Mouse (Mus musculus) embryonic facial prominence, embryonic 15.5 days (tissue): Measurements from ENCODE around the gene Fyttd1. TPM values are rescaled to one million over a fixed set of nuclear protein-coding genes. Genes with fewer than 3 reads are reported as not detected.

Experiments
- ATAC-seq: fragments of 200-750 bp; cut with Nextera tagmentation; 2 replicates; pipeline ENCODE4 v1.8.0; 2017; ENCODE audit warnings: low read depth, moderate TSS enrichment; ENCODE audit not compliant: insufficient number of reproducible peaks, low FRiP score, low TSS enrichment
- H3K27ac ChIP-seq: fragments of 300-500 bp; sonication (generic); replicated peaks from 2 replicates; pipeline ENCODE4 v1.5.1; 2015; ENCODE audit warnings: mild to moderate bottlenecking, inconsistent platforms
- H3K27me3 ChIP-seq: fragments of 300-500 bp; sonication (generic); 2 replicates; pipeline ENCODE4 v1.6.1; 2015; ENCODE audit warnings: inconsistent platforms
- H3K36me3 ChIP-seq: fragments of 300-500 bp; sonication (generic); 2 replicates; pipeline ENCODE4 v1.6.1; 2015; ENCODE audit warnings: mild to moderate bottlenecking, inconsistent platforms
- H3K4me1 ChIP-seq: fragments of 300-500 bp; sonication (generic); 2 replicates; pipeline ENCODE4 v1.6.1; 2015; ENCODE audit warnings: inconsistent platforms
- H3K4me2 ChIP-seq: fragments of 300-500 bp; sonication (generic); replicated peaks from 2 replicates; pipeline ENCODE4 v1.6.1; 2015; ENCODE audit warnings: mild to moderate bottlenecking, inconsistent platforms
- H3K4me3 ChIP-seq: fragments of 300-500 bp; sonication (generic); replicated peaks from 2 replicates; pipeline ENCODE4 v1.5.1; 2015; ENCODE audit warnings: mild to moderate bottlenecking, inconsistent platforms
- H3K9ac ChIP-seq: fragments of 300-500 bp; sonication (generic); 2 replicates; pipeline ENCODE4 v1.6.1; 2015; ENCODE audit warnings: inconsistent platforms
- H3K9me3 ChIP-seq: fragments of 300-500 bp; sonication (generic); replicated peaks from 2 replicates; pipeline ENCODE4 v1.6.1; 2016; ENCODE audit warnings: inconsistent platforms
- WGBS: fragments of 180-500 bp; shearing (Covaris S2); methylation state at CpG from one replicate; pipeline ENCODE4 v1.1.7; 2015; 5-methylcytosine and 5-hydroxymethylcytosine counted together
- polyA plus RNA-seq: library from polyadenylated mRNA; unstranded; fragments of >200 nt; fragmentation: Nextera tagmentation; extraction: Ambion mirVana; gene quantifications from 2 replicates; pipeline ENCODE4 v1.2.1, GENCODE M21; 2015

Gene Fyttd1
- polyA plus RNA-seq, 1 experiment from 2014 or later: 90.0 TPM

GRCm38 (mm10) chr16:32948656-32949055, 71.4 kb downstream of the Fyttd1 start:
- peaks cover 12% of the 10 kb centered on the region for H3K4me1 ChIP-seq
- H3K27ac ChIP-seq: no peak overlapping the region
- no peak overlapping the region for H3K4me3 ChIP-seq
- no peaks in the 10 kb centered on the region for H3K27me3 ChIP-seq
- WGBS: 81% methylated on average over 5 of the region's 5 CpGs
- H3K9ac ChIP-seq: no peak overlapping the region
- H3K4me2 ChIP-seq: no peak overlapping the region
- no peak for ATAC-seq
- no peaks in the 10 kb centered on the region for H3K9me3 ChIP-seq
- H3K36me3 ChIP-seq: peaks cover 7% of the 10 kb centered on the region; the same call in 1 of the 2 replicates

DNA sequence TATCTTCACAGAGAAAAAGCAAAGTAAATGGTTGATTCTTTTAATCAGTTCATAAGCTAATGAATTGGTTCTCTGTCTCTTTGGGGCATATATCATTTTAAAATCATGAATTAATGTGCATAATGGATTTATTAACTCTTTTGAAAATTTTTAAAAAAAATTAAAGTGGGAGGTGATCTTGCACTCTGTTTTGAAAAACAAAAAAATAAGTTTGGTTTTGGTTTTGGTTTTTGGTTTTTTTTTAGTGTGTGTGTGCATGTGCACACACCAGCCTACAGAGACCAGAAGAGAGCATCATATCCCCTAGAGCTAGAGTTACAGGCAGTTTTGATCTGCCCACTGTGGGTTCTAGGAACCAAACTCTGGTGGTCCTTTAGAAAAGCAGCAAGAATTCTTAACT, 72.0 kb downstream of the Fyttd1 start:
- Histone ChIP-seq H3K9ac (no peak overlapping the region), H3K4me3 (no peak overlapping the region), H3K4me2 (no peak overlapping the region), H3K36me3 (peaks cover 7% of the 10 kb centered on the region; the same call in 1 of the 2 replicates), H3K27ac (no peak overlapping the region), H3K9me3 (no peaks in the 10 kb centered on the region), H3K27me3 (no peaks in the 10 kb centered on the region), H3K4me1 (peaks cover 12% of the 10 kb centered on the region)
- ATAC-seq: no peak

GRCm38 (mm10) chr16:32951074-32951473, 73.8 kb downstream of the Fyttd1 start:
- H3K36me3 ChIP-seq: peaks cover 15% of the 10 kb centered on the region
- H3K4me2 ChIP-seq: no peak overlapping the region
- no peak overlapping the region for H3K4me3 ChIP-seq
- H3K27ac ChIP-seq: no peak overlapping the region
- no peak for ATAC-seq
- peaks cover 12% of the 10 kb centered on the region for H3K4me1 ChIP-seq
- H3K9me3 ChIP-seq: no peaks in the 10 kb centered on the region
- no peaks in the 10 kb centered on the region for H3K27me3 ChIP-seq
- no peak overlapping the region for H3K9ac ChIP-seq
- WGBS: 86% methylated on average over 2 of the region's 2 CpGs

- Histone ChIP-seq H3K4me3 (no peak overlapping the region), H3K36me3 (peaks cover 19% of the 10 kb centered on the region), H3K9ac (no peak overlapping the region), H3K9me3 (no peaks in the 10 kb centered on the region), H3K27ac (no peak overlapping the region), H3K4me2 (no peak overlapping the region), H3K27me3 (no peaks in the 10 kb centered on the region), H3K4me1 (no peaks in the 10 kb centered on the region)
- ATAC-seq: no peak
- WGBS: 70% methylated on average over 5 of the region's 5 CpGs
Observed at GRCm38 (mm10) chr16:32953806-32954205, 76.5 kb downstream of the Fyttd1 start.

DNA sequence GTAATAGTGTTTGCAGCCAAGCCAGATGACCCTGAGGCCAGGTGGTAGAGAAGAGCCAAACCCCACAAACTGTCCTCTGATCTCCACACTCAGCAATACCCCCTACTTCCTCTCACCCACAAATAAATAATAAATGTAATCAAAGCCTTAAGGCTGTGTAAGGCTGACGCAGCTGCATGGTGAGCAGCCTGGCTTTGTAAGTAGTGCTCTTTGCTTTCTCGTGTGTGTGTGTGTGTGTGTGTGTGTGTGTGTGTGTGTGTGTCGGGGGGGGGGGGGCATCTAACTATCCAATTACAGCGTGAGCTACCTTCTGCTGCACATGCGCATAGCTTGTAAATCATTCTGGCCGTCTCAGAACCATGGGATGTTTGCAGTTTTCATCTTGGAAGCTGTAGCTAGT, 77.0 kb downstream of the Fyttd1 start:
- no peak overlapping the region for H3K9ac ChIP-seq
- H3K27ac ChIP-seq: no peak overlapping the region
- H3K9me3 ChIP-seq: no peaks in the 10 kb centered on the region
- 54% methylated on average over 6 of the region's 6 CpGs for WGBS
- ATAC-seq: no peak
- H3K27me3 ChIP-seq: no peaks in the 10 kb centered on the region
- peaks cover 21% of the 10 kb centered on the region for H3K36me3 ChIP-seq
- no peak overlapping the region for H3K4me2 ChIP-seq
- H3K4me1 ChIP-seq: no peaks in the 10 kb centered on the region
- no peak overlapping the region for H3K4me3 ChIP-seq

DNA sequence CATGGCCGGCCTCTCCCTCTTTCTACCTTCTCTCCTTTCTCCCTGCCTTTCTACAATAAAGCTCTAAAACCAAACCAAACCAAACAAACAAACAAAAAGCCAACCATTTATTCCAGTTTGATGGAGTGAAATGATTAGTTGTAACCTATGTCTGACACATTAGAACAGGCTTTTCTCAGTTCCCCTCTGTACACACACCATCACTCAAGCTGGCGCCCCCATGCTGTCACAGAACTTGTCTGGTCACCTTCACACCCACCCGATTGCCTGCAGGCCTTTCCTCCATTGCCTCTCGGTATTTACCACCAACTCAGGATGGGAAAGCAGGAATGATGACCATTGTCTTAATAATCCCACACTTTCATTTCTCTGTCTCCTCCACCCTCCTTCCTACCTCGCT, 79.6 kb downstream of the Fyttd1 start:
- H3K4me1 ChIP-seq: no peaks in the 10 kb centered on the region
- H3K9me3 ChIP-seq: no peaks in the 10 kb centered on the region
- no peak overlapping the region for H3K27ac ChIP-seq
- 58% methylated on average over 5 of the region's 5 CpGs for WGBS
- H3K36me3 ChIP-seq: peaks cover 36% of the 10 kb centered on the region
- no peak overlapping the region for H3K4me2 ChIP-seq
- H3K27me3 ChIP-seq: no peaks in the 10 kb centered on the region
- no peak overlapping the region for H3K9ac ChIP-seq
- H3K4me3 ChIP-seq: no peak overlapping the region
- no peak for ATAC-seq

Other genes starting within 250 kb of the Fyttd1 start
- 16.3 and 19.3 TPM in 2 replicates for gene Tnk2, start 233.6 kb upstream of the Fyttd1 start, polyA plus RNA-seq
- gene Muc4, start 141.6 kb upstream of the Fyttd1 start, polyA plus RNA-seq: 1.2 and 2.3 TPM in 2 replicates
- 0.55 and 1.2 TPM in 2 replicates for gene Muc20, start 80.1 kb upstream of the Fyttd1 start, polyA plus RNA-seq
- gene Smbd1, start 67.0 kb upstream of the Fyttd1 start, polyA plus RNA-seq: not detected in 2 replicates
- gene Rubcn, start 266 bp downstream of the Fyttd1 start, polyA plus RNA-seq: 22.8 and 23.7 TPM in 2 replicates
- gene Lrch3, start 36.6 kb downstream of the Fyttd1 start, polyA plus RNA-seq: 20.5 and 22.2 TPM in 2 replicates
- 7.5 and 12.1 TPM in 2 replicates for gene Iqcg, start 178.7 kb downstream of the Fyttd1 start, polyA plus RNA-seq
- 817 and 937 TPM in 2 replicates for gene Rpl35a, start 179.0 kb downstream of the Fyttd1 start, polyA plus RNA-seq
- gene Lmln, start 185.0 kb downstream of the Fyttd1 start, polyA plus RNA-seq: 1.9 and 2.3 TPM in 2 replicates